Mouse (Mus musculus): ENCODE results near the gene Astn2.

The Astn2 gene

DNA sequence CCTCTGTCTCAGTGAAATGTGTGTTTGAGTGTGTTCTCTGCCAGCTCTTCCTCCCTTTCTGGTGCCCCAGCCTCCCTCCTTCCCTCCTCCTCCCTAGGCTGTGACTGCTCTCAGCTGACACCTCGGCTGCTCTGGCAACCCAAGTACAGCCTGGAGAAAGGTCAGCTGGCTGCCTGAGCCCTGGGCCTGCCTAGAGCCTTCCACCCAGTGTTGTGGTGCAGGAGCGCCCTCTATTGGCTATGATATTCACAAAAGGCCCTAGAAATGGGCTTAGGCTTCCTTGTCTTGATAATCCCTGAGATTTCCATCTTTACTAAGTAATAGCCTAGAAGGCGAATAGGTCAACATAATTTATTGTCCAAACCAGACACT is 908.0 kb downstream of the Astn2 start:
- peak; percentile 84 for DNase-seq

DNA sequence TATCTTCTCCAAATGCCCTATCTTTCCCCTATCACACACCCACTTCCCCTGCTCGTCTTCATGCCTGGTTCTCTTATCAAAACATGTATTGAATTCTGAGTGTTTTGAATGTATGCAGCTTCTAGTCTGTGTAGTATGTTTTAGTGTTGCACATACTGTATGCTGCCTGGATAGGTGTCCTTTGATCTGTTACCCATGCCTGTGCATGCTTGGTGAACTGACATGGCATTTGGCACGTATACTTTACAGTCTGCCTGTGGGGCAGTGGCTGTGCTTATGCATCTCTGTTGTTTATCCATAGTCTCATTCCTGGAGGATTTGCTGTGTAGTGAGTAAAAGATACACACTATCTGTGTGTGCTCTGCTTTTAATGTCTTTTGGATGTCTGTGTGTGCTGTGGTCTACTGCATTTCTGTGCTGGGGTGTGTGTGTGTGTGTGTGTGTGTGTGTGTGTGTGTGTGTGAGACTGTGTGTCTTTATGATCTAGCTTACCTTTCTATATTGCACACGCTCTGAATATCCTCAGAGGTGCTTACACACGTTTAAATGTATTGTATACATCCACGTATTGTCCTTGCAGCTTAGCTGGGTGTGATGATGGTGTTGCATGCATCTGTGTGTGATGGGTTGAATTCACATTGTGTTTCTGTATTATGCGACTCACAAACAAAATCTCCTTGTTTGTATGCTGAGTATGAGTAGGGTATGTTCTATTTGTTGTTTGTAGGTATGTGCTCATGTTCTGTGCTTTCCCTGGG is 908.5 kb downstream of the Astn2 start:
- DNase-seq, result no peak

DNA sequence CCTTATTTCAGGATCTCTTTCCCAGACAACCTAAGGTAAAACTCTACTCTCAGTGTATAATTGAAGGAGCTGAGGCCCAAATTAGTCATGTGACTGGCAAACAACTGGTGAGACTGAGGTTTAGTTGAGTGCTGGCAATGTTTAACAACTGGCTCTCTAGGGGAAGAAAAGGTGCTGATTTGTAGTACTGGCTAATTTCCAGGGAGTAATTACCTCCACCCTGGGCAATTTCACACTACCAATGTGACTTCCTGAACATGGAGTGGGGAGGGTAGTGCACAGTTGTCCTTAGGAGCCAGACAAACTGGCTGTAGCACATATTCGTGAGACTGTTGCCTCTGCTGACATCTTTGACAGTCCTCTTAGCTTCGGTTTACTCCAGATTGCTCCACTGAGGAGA is 912.9 kb downstream of the Astn2 start:
- DNase-seq, result no peak

DNA sequence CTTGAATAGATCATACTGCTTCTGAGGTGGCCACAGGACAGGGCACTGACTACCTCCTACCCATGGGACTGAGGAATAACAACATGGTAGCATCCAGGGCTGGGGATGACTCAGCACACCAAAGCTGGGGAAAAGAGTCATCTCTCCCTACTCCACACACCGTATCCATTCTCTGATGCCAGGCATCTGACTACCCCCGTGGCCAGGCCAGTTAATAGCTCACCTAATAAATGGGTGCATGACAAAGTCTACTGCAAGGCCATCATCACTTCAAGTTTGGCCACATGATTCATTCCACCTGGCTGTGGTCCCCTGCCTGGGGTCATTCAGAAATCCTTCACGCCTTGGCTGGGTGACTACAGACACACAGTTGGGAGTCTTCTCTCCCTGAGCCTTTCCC is 914.7 kb downstream of the Astn2 start:
- no peak for DNase-seq

DNA sequence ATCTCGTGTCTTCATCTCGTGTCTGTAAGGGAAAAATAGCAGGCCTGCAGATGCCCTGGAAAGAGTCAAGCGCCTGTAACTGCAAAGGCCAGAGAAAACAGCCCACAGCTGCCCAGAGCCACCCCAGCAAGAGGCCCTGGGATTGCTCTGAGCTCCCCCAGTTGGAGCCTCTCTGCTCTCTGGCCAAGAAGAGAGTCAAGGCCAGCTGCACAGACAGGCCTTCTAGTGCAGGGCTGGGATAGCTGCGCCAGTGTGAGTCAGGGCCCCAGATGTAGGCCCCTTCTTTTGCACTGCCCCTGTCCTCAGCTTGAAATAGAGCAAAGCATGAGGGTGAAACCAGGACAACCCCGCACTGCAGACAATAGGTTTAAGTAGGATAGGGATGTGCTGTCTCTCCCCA is 922.8 kb downstream of the Astn2 start:
- no peak for DNase-seq

DNA sequence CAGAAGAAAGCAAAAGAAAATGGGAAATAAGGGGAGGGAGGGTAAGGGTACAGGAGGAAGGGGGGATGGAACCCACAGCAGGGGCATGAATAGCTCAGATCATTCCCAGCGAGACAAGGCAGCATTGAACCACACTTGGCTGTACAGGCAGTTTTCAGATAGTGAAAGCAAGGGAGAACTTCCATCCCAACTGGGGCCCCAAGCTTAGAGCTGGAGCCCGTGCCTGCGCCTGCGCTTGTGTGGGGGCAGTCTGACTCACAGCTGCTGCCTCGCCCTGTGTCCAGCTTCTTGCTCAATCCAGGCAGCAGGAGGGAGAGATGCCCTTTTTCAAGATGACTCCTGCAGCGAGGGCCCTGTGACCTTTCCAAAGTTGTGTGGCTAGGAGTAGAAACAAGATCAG is 927.3 kb downstream of the Astn2 start:
- no peak for DNase-seq

DNA sequence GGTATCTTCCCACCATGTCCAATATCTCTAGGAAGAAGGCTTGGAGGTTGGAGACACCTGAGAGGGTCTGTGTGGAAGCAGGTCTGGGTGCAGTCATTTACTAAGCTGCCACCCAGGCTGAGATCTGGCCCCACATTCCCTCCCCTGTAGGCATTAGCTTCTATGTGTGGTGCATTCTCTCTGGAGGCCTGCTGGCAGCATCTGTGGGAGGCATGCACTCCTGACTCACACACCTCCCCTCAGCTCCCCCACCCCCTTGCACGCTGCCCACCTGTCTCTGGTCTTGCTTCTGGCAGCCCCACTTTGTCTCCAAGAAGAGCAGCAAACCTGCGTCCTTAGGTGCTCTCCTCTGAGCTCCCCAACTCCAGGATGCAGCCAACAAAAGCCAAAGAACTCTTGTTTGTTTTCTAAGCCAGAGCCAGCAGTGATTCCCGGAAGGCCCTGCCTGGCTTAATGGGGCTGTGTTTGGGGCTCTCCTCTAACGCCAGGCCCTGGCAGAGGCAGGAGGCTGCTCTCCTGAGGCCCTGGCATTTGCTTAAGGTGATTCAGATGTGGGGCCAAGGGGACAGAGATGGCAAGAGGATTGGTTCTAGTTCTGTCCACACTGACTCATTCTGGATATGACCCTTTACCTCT is 928.4 kb downstream of the Astn2 start:
- DNase-seq, result no peak

DNA sequence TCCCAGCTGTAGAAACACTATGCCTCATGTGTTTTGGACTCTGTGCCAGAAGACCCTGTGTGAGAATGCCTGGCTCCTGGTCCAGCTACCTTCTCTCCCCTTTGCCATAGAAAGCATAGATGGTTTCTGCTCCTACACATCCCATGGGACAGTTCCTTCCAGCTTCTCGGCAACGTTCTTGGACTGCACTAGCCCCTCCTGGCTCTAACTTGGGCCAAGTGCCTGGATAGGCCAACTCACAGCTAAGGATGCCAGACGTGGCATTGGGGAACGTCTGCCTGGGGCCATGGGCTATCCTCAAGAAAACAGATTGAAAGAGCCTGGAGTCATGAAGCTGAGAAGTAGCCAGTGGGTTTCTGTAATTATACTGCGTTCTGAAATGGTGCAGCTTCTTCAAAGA is 931.3 kb downstream of the Astn2 start:
- DNase-seq, result no peak

DNA sequence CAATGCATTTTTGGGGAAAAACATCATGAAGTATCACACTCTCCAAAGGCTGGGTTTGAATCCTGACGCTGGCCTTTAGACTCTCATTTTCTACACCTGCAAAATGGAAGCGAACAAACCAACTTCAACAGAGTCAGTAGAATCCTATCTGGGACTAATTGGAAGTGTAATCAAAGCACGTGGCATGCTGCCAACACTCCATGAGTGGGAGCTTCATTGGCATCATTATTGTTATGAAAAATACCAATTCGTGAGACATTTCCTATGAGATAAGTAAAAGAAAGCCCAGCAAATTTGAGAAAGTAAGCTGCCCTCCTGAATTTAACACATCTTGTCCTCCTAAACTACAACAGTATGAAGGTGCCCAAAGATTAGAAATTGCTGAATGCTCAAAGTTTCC is 955.2 kb downstream of the Astn2 start:
- DNase-seq, result no peak

DNA sequence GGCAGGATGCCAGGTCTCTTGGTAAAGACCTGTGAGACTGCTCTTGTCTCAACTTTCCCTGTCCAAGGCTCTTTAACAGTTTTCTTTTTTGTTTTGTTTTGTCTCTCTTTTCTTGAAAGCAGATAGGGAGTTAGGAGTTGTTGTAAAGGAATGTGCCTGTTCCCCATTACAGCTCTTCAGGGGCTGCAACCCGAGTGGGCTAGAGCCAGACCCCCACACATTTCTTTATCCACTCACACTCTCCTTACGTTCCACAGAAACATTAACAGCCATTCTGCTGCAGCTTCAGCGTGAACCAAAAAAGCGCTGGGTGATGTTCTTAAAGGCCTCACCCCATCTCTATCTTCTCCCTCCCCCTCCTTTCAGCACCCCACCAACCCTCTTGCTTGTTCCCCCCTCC is 962.7 kb downstream of the Astn2 start:
- peak; percentile 14 for DNase-seq

DNA sequence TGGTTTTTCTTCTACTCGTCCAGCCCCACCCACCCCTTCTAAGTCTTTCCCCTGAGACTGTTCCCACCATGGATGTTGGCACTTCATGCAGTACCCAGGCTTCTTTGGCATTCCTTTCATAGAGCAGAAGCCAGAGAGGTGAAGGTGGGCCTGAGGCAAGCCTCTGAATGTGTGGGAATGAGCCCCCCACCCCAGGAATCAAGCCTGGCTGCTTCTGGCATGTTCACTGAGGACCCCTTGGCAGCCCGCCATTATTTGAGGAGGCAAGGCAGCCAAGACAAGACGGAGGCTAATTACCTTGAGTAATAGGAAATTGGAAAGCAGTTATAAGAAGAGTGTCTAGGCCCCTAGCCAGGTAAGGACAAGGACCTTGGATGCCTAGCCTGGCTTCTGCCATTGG is 973.6 kb downstream of the Astn2 start:
- no peak for DNase-seq

DNA sequence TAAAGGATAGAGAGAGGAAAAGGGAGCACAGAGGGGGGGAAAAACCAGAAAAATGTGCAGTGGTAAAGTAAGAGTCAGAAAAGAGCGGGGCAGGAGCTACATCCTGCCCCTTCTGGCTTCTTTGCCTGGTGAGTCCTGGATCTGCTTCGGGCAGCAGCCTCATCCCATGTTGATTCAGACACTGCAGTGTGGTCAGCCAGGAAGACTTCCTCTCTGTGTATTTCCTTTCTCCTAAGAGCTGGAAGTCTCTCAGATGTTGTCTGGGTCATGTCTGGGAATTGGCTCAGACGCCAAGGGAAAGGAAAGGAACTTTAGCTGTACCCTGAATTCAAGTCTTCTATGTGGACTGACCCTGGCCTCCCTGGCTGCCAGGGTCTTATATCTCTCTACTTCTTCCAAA is 976.9 kb downstream of the Astn2 start:
- no peak for DNase-seq

DNA sequence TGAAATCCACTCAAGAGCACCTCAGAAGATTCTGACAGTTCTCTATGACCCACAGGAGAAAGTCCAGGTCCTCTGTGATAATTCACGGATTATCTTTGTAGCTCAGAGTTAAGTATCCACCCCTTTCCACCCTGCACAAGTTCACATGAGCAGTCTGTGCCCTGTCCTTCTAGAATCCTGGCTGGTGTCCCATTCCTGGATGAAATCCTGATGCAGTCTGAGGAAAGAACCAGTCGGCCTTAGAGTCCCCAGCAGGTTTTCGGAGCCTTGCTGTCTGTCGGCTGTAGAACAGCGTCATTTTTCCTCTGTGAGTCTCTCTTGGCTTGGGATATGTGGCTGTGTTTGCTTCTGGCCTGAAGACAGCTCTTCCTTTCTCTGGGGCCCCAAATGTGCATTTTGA is 978.0 kb downstream of the Astn2 start:
- DNase-seq, result no peak

DNA sequence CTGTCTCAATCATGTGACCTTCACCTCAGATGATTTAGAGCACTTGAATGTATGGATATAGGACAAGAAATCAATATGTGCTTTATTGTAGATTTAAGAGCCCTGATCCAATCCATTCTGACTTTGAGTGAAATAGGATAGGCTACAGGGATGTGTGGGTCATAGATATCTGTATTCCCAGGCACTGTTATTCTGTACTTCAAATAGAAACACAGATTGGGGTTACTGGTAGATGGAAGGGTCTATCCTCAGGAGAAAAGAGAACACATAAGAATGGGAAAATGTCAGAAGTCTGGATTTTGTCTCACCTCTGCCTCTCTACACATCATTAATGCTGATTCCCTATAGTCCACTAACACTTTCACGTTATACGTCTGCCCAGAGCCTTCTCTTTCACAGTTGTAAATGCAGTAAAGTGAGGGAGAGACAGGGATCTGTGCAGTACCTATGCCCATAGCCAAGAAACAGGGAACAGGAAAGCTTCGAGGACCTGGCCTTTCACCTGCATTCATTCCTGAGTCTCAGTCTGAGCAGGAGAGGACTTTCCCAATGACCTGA is 981.3 kb downstream of the Astn2 start:
- DNase-seq, result no peak

DNA sequence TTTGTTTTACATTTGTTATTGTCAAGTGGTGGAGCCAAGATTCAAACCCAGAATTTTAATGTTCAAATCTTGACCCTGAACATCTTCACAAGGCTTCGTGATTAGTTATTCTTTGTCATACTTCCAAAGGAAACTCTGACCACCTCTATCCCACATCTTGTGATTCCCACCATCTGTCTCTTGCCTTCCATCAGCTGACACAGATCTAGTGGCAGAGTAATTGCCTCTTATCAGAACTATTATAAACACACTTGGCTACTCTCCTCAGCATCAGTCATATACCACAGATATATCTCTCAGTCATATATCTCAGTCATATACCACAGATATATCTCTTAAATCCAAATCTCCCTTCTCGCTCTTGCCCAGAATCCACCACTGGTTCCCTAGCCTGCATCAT is 983.1 kb downstream of the Astn2 start:
- DNase-seq, result no peak

DNA sequence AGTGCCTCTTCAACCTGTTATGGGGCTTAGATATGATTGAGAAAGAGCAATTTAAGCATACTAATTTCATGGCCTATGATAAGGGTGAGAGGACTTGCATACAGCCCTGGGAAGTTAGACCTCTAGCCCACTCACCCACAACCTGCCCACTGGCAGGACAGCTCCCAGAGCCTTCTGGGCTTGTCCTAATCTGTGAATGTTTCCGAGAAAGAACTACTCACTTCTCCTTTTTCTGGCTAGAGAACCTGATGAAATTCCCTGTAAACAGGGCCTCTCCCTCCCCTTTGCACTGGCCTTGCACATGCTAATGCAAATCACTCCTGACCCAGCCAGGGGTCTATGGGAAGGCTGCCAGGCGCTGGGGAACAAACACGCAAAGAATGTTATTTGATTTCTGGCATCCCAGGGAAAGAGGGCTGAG is 983.9 kb downstream of the Astn2 start:
- no peak for DNase-seq

DNA sequence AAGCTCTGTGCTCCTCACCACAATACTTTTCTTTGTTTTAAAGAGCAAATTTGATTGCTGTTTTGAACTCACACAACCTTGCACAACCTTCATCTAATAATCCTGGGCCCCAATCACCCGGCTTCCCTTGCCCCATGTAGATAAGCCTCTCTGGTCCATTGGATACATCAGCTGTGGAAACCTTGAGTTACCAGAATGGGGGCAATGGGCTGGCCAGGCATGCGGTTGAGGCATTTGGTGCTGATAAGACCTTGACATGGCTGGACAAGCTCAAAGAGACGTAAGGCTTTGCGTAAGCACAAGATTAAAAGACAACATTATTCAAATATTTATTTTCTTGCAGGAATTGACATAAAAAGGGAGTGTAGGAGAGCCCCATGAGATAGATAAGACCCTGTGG is 988.9 kb downstream of the Astn2 start:
- DNase-seq, result no peak

DNA sequence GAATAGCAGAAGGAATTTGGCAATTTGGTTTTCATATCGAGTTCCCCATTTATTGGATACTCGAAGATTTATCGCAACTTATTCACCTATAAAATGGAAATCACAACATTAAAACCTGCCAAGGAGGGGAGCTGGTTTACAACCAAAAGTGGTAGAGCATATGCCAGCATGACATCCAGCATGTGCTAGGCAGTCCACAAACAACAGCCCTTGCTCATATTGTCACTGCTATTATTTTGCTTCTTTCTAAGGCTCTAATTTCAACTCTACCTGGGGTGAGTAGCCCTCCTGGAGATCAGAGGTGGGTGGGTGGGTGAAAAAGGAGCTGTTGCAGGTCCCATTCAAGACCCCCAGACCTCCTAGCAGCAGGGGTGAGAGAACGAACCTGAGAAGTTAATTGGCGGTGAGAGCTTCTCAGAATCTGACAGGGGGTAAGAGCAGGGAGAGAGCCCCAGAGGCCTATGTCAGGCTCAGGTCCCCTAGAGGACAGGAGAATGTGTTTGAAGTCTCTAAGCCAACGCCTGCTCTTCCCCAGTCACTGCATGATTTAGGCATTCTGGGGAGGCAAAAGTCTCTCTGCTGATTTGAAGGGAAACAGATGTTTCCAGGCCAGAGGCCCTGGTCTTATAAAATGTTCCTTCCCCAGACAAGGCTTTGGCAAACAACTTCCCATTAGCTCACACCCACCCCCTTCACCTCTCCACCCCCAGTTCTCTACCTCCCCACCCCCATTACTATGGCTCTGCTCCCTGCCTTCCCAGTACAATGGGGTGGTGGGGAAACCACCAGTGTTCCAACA is 1001.4 kb downstream of the Astn2 start:
- no peak for DNase-seq

DNA sequence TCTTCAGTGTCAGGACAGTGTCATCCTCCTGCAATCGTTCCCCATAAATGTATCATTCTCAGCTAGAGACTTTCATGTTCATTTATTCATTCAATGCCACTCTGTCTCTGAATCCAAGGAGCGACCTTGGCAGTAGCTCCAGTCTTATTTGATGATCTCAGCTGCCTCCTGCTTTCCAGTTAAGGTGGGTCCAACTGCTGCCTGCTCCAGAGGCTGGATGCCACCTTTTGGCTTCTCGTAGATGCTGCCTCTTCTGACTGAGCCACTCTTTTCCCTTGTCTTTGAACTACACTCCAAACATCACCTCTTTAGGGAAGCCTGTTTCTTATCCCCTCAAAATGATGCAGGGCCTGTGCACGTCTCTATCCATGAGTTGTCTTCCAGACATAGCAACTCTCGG is 1002.1 kb downstream of the Astn2 start:
- no peak for DNase-seq

DNA sequence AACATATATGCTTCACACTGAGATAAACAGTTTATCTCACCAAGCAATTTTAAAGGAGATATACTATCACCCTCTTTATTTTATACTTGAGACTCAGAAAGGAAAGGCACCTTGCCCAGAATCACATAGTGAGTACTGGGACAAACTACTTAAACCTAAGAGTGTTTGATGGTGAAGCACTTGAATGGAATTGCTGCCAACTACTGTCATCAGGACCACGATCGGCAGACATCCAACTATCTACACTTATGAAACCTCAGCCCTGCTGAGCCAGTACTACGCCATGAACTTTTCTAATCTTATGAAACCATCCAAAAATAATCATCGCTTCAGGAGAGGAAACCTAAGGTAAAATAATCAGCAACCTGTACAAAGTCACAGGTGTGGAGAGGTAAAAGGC is 1005.0 kb downstream of the Astn2 start:
- DNase-seq, result no peak

DNA sequence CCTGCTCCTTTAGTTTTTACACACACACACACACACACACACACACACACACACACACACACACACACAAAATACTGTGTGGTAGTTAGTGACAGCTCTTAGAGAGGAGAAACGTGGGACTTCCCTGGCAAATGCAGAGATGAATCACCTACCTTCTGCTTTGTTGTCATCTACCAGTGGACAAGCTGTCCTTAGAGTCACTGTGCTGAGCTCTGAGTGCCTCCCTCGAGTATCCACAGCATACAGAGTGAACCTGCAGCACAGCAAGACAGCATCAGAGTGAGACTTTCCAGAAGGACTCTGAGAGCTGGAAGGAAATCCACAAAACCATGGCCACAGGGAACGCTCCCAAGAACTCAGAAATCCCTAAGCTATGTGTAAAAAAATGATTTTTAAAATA is 1007.6 kb downstream of the Astn2 start:
- DNase-seq, result no peak

DNA sequence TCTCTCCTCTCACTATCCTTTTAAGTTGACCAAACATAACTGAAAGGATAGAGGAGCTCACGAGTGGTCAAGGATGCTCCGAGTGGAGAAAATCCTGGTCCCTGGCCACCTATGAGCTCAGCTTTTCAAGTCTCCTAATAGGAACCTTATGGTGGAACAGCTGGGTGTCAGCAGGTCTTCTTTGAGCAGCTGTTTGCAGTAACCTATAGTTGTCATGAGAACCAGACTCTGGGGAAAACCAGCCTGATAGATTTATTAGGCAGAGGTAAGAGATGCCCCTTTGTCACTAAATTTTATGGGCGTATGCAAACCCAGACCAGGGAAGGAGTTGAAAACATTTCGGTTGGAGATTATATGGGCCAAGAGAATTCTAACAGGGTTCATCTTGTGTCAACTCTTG is 1013.4 kb downstream of the Astn2 start:
- DNase-seq, result no peak

DNA sequence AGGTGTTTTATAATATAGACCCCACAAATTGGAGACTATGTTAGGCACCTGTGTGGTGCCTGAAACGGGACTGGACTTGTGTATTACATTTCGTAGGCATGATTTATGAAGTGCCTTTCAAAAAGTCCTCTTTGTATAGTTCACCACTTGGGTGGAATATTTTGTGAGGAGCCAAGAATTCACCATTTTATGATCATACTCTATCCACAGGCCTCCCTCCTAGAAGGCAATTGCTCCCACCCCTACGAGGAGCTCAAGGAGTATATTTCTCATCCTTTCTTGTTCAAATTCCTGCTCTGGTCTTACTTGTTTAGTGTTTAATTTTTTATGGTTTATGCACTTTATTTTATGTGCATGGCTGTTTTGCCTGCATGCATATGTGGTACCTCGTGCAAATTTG is 1021.3 kb downstream of the Astn2 start:
- no peak for DNase-seq

DNA sequence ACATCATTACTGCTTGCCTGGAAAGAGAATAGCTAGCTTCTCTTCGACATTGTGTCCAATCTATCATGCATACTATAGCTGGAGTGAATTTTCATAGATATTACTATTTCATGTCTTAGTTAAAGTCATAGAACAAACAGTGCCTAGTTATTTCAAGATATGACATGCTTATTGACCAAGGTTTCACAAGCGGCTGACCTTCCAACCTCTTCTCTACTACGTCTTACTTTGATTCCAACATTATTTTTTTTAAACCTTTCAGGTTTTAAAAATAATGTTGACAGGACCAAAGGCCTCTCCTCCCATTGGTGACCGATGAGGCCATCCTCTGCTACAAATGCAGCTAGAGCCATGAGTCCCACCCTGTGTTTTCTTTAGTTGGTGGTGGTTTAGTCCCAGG is 1025.0 kb downstream of the Astn2 start:
- no peak for DNase-seq
